Mouse (Mus musculus): ENCODE results near the gene Stra8. TPM values are rescaled to one million over a fixed set of nuclear protein-coding genes. Genes with fewer than 3 reads are reported as not detected.

The Stra8 gene
- polyA plus RNA-seq, 1 experiment from 2014 or later: not detected

GRCm38 (mm10) chr6:34906125-34906524, 13.8 kb upstream of the Stra8 start:
- Histone ChIP-seq H3K4me1 (replicated peaks) (0 out of 2 replicates have a peak, but pooled peaks cover 7% of the 10 kb centered on the region), H3K4me2 (replicated peaks) (no peak overlapping the region), H3K4me3 (replicated peaks) (no peak overlapping the region), H3K27ac (no peak overlapping the region), H3K36me3 (peaks cover 4% of the 10 kb centered on the region; the same call in 1 of the 2 replicates), H3K9ac (no peak overlapping the region), H3K9me3 (no peaks in the 10 kb centered on the region), H3K27me3 (replicated peaks) (no peaks in the 10 kb centered on the region)
- 81% methylated on average over 2 of the region's 2 CpGs for WGBS
- ATAC-seq: no peak

GRCm38 (mm10) chr6:34906661-34907060, 13.3 kb upstream of the Stra8 start:
- WGBS: 91% methylated on average over 4 of the region's 4 CpGs
- Histone ChIP-seq H3K9me3 (no peaks in the 10 kb centered on the region), H3K9ac (no peak overlapping the region), H3K4me3 (replicated peaks) (no peak overlapping the region), H3K27ac (no peak overlapping the region), H3K4me1 (replicated peaks) (0 out of 2 replicates have a peak, but pooled peaks cover 7% of the 10 kb centered on the region), H3K4me2 (replicated peaks) (no peak overlapping the region), H3K27me3 (replicated peaks) (no peaks in the 10 kb centered on the region), H3K36me3 (peaks cover 4% of the 10 kb centered on the region; the same call in 1 of the 2 replicates)
- no peak for ATAC-seq

- 81% methylated on average over 2 of the region's 2 CpGs for WGBS
Observed at GRCm38 (mm10) chr6:34907121-34907614, 12.8 kb upstream of the Stra8 start.

GRCm38 (mm10) chr6:34907696-34908260, 12.2 kb upstream of the Stra8 start:
- ATAC-seq: no peak
- no peak overlapping the region for H3K9ac ChIP-seq
- H3K4me3 ChIP-seq (replicated peaks): no peak overlapping the region
- no peak overlapping the region for H3K4me2 ChIP-seq (replicated peaks)
- H3K4me1 ChIP-seq (replicated peaks): 0 out of 2 replicates have a peak, but pooled peaks cover 6% of the 10 kb centered on the region
- no peaks in the 10 kb centered on the region for H3K27me3 ChIP-seq (replicated peaks)
- WGBS: 85% methylated on average over 18 of the region's 18 CpGs
- H3K9me3 ChIP-seq: no peaks in the 10 kb centered on the region
- peaks cover 4% of the 10 kb centered on the region; the same call in 1 of the 2 replicates for H3K36me3 ChIP-seq
- H3K27ac ChIP-seq: no peak overlapping the region

More at GRCm38 (mm10) chr6:34907121-34907614, 12.8 kb upstream of the Stra8 start:
- Histone ChIP-seq H3K4me1 (replicated peaks) (0 out of 2 replicates have a peak, but pooled peaks cover 6% of the 10 kb centered on the region), H3K4me3 (replicated peaks) (no peak overlapping the region), H3K9ac (no peak overlapping the region), H3K27ac (no peak overlapping the region), H3K9me3 (no peaks in the 10 kb centered on the region), H3K4me2 (replicated peaks) (no peak overlapping the region), H3K36me3 (peaks cover 4% of the 10 kb centered on the region; the same call in 1 of the 2 replicates), H3K27me3 (replicated peaks) (no peaks in the 10 kb centered on the region)
- no peak for ATAC-seq

GRCm38 (mm10) chr6:34909631-34910345, 10.2 kb upstream of the Stra8 start:
- H3K27ac ChIP-seq: no peak overlapping the region
- WGBS: 45% methylated on average over 8 of the region's 8 CpGs
- H3K9ac ChIP-seq: peak overlapping the region; percentile 62
- H3K4me3 ChIP-seq (replicated peaks): peak overlapping the region; percentile 71
- peak overlapping the region; percentile 86 for H3K4me2 ChIP-seq (replicated peaks)
- H3K9me3 ChIP-seq: no peaks in the 10 kb centered on the region
- ATAC-seq: no peak
- H3K4me1 ChIP-seq (replicated peaks): 0 out of 2 replicates have a peak, but pooled peaks cover 6% of the 10 kb centered on the region
- H3K27me3 ChIP-seq (replicated peaks): no peaks in the 10 kb centered on the region
- peaks cover 4% of the 10 kb centered on the region; the same call in 1 of the 2 replicates for H3K36me3 ChIP-seq

- no peaks in the 10 kb centered on the region for H3K27me3 ChIP-seq (replicated peaks)
- H3K9ac ChIP-seq: peak within 1 kb of the TSS; percentile 62
- H3K9me3 ChIP-seq: no peaks in the 10 kb centered on the region
- H3K4me3 ChIP-seq (replicated peaks): peak within 1 kb of the TSS; percentile 71
- no peaks in the 10 kb centered on the region for H3K36me3 ChIP-seq
- H3K27ac ChIP-seq: peak within 1 kb of the TSS; percentile 71
- H3K4me2 ChIP-seq (replicated peaks): peak within 1 kb of the TSS; percentile 86
- under 1% methylated on average over 63 of the region's 64 CpGs for WGBS
- peak; percentile 97 for ATAC-seq
- 0 out of 2 replicates have a peak, but pooled peaks cover 6% of the 10 kb centered on the region for H3K4me1 ChIP-seq (replicated peaks)
Observed at GRCm38 (mm10) chr6:34910371-34911219, 9.4 kb upstream of the Stra8 start, which contains the start of gene Wdr91. TSS of gene Wdr91 (minus strand) at chr6:34910876.

GRCm38 (mm10) chr6:34913341-34914040, 6.5 kb upstream of the Stra8 start:
- no peak overlapping the region for H3K27ac ChIP-seq
- H3K4me1 ChIP-seq (replicated peaks): 0 out of 2 replicates have a peak, but pooled peaks cover 6% of the 10 kb centered on the region
- 83% methylated on average over 13 of the region's 13 CpGs for WGBS
- no peaks in the 10 kb centered on the region for H3K36me3 ChIP-seq
- no peak overlapping the region for H3K9ac ChIP-seq
- no peak overlapping the region for H3K4me3 ChIP-seq (replicated peaks)
- H3K27me3 ChIP-seq (replicated peaks): no peaks in the 10 kb centered on the region
- ATAC-seq: no peak
- no peak overlapping the region for H3K4me2 ChIP-seq (replicated peaks)
- H3K9me3 ChIP-seq: no peaks in the 10 kb centered on the region

GRCm38 (mm10) chr6:34914462-34914861, 5.5 kb upstream of the Stra8 start:
- no peak overlapping the region for H3K9ac ChIP-seq
- no peak overlapping the region for H3K4me3 ChIP-seq (replicated peaks)
- H3K9me3 ChIP-seq: no peaks in the 10 kb centered on the region
- H3K27ac ChIP-seq: no peak overlapping the region
- 0 out of 2 replicates have a peak, but pooled peaks cover 6% of the 10 kb centered on the region for H3K4me1 ChIP-seq (replicated peaks)
- no peak overlapping the region for H3K4me2 ChIP-seq (replicated peaks)
- ATAC-seq: no peak
- WGBS: 79% methylated on average over 3 of the region's 3 CpGs
- H3K36me3 ChIP-seq: no peaks in the 10 kb centered on the region
- H3K27me3 ChIP-seq (replicated peaks): no peaks in the 10 kb centered on the region

- Histone ChIP-seq H3K9ac (no peak overlapping the region), H3K9me3 (no peaks in the 10 kb centered on the region), H3K27me3 (replicated peaks) (no peaks in the 10 kb centered on the region), H3K4me3 (replicated peaks) (no peak overlapping the region), H3K36me3 (no peaks in the 10 kb centered on the region), H3K4me1 (replicated peaks) (no peaks in the 10 kb centered on the region), H3K27ac (no peak overlapping the region), H3K4me2 (replicated peaks) (no peak overlapping the region)
- no peak for ATAC-seq
- 76% methylated on average over 7 of the region's 7 CpGs for WGBS
Observed at GRCm38 (mm10) chr6:34919146-34919545, 817 bp upstream of the Stra8 start.

- H3K27ac ChIP-seq: no peak overlapping the region
- no peaks in the 10 kb centered on the region for H3K9me3 ChIP-seq
- no peak overlapping the region for H3K4me2 ChIP-seq (replicated peaks)
- ATAC-seq: no peak
- no peaks in the 10 kb centered on the region for H3K4me1 ChIP-seq (replicated peaks)
- 94% methylated on average over 12 of the region's 12 CpGs for WGBS
- H3K36me3 ChIP-seq: no peaks in the 10 kb centered on the region
- no peaks in the 10 kb centered on the region for H3K27me3 ChIP-seq (replicated peaks)
- H3K9ac ChIP-seq: no peak overlapping the region
- no peak overlapping the region for H3K4me3 ChIP-seq (replicated peaks)
Observed at GRCm38 (mm10) chr6:34920631-34921030, 668 bp downstream of the Stra8 start.

GRCm38 (mm10) chr6:34921941-34922340, 2.0 kb downstream of the Stra8 start:
- Histone ChIP-seq H3K9me3 (no peaks in the 10 kb centered on the region), H3K4me2 (replicated peaks) (no peak overlapping the region), H3K4me1 (replicated peaks) (no peaks in the 10 kb centered on the region), H3K4me3 (replicated peaks) (no peak overlapping the region), H3K27ac (no peak overlapping the region), H3K9ac (no peak overlapping the region), H3K27me3 (replicated peaks) (no peaks in the 10 kb centered on the region), H3K36me3 (no peaks in the 10 kb centered on the region)
- 63% methylated on average over 14 of the region's 14 CpGs for WGBS
- ATAC-seq: no peak

Data from intestine, embryonic 15.5 days (tissue).